Mouse (Mus musculus): ENCODE measurements around the gene Tgif1.

Tgif1 gene

GRCm38 (mm10) chr17:70865060-70865604 is 11.8 kb upstream of the Tgif1 start:
- DNase-seq = no peak

- DNase-seq = no peak
Observed at GRCm38 (mm10) chr17:70864645-70865044, 11.3 kb upstream of the Tgif1 start.

DNA sequence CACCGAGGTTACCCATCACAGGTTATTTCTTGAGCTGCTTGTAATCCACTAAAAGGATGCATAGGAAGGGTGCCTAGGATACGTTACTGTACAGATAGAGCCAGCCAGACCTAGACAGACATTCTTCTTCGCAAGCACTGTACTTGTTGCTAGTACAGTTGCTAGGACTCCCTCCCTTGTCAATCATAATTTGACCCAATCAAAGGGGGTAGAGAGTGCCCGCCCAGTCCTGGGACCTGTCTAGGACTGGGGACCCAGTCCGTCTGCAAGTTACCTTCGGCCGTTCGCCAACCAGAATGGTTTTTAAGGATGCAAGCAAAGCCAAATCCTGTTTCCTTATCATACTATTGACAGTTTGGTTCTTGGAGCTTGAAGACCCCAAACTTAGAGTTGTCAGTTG is 10.8 kb upstream of the Tgif1 start:
- DNase-seq = no peak

DNA sequence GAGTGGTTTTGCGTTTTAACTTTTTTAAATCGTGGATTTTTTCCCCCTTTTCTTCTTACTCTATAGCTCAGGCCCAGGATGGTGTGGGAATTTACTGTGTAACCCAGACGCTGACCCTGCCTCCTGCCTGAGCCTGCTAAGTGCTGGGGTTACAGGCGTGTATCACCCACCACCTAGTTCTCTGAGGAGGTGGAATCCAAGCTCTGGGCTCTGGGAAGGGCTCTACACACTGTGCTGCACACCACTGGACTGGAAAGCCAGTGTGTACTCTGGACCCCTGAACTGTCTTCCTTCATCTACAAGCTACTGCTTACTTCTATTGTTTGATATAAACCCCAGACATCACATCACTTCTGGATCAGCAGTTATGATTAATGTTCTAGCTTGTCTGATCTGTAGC is 5.5 kb upstream of the Tgif1 start:
- no peak for DNase-seq

- peak in 1 of 2 experiments; percentile 44 for DNase-seq
Observed at GRCm38 (mm10) chr17:70856871-70857415, 3.6 kb upstream of the Tgif1 start.

DNA sequence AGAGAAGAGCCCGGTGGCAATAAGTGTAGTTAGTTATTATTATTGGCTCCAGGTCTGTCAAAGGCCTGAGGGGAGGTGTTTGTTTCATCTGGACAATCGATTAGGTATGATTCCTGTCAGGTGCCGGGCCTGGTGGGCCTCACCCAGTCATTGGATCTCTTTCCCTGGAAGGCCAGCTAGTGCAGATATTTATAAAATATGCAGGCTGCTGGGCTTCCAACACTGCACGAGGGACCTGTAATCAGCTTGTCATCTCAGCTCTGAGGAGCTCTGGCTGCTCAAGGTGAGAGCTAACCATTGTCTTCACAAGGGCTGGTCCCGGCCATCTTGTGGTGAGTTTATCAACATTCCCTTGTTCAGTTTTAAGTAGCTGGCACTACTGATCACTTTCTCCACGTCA is 675 bp upstream of the Tgif1 start:
- no peak for DNase-seq

GRCm38 (mm10) chr17:70852686-70853386 is 510 bp downstream of the Tgif1 start:
- DNase-seq = peak; percentile 56 to 63

DNA sequence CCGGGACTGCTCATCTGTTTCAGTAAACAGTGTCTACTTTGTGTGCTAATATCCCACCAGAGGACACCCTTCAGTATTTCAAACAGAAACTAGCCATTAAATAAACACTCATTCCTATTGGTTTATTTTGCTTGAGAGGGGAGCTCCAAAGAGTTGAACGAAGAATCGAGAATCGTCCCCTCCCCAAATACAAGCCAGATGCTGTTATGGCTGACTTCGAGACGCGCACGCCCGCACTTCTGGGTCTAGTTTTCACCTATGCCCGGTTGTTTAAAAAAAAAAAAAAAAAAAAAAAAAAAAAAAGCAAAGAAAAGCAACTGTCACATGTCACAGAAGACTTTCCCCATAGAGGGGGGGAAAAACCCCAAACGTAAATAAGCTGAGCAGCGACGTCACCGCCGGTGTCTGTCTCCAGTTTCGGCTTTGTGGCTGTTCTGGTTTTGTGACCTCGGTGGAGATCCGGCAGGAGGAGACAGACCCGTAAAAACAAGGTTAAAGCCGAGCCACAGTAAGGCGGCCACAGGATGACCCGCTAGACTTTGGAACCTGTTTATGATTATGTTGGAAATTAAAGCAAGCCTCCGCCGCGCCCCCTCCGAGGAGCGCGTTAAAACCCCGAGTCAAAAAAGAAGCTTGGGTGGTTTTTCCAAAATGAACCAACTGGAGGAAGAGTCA is 1.2 kb downstream of the Tgif1 start:
- peak; percentile 19 to 22 for DNase-seq

GRCm38 (mm10) chr17:70850996-70851991 is 2.1 kb downstream of the Tgif1 start:
- peak; percentile 49 to 62 for DNase-seq

GRCm38 (mm10) chr17:70850233-70850995 is 2.9 kb downstream of the Tgif1 start:
- DNase-seq = peak; percentile 36 to 39

DNA sequence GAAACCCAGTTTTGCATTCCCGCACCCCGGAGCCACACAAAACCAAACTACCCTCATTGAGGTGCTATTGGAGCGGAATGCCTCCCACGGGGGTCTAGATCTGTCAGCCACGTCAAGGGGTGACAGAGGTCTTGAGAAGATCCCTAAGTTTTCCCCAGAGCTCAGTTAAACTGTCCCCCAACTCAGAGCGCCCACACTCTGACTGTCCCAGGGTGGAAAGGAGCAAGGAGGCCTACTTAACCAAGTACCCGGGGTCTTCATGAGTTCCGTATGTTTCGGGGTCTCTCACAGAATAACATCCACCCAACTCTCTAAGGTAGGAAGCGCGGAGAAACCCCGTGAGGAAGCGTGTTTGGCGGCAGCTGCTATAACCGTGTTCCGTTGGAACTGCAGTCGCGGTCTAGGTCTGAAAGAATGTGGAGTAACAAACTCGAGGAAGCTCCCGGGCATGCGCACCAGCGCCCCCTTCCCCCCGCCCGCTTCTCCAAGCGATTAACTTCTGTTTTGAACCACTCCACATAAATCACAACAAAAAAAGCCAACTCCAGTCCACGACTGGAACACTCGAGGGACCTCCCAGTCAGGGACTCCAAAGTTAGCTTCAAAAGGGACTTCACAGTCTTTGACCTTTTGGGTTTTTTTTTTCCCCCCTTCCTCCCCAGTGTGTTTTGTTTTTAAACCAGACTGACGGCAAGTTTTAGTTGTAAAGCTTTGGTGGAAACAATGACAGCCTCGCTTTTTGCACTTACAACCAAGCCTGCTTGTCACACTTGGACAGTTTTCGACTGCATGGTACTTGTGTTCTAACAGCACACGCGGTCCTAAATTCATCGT is 3.7 kb downstream of the Tgif1 start:
- peak; percentile 49 to 63 for DNase-seq

DNA sequence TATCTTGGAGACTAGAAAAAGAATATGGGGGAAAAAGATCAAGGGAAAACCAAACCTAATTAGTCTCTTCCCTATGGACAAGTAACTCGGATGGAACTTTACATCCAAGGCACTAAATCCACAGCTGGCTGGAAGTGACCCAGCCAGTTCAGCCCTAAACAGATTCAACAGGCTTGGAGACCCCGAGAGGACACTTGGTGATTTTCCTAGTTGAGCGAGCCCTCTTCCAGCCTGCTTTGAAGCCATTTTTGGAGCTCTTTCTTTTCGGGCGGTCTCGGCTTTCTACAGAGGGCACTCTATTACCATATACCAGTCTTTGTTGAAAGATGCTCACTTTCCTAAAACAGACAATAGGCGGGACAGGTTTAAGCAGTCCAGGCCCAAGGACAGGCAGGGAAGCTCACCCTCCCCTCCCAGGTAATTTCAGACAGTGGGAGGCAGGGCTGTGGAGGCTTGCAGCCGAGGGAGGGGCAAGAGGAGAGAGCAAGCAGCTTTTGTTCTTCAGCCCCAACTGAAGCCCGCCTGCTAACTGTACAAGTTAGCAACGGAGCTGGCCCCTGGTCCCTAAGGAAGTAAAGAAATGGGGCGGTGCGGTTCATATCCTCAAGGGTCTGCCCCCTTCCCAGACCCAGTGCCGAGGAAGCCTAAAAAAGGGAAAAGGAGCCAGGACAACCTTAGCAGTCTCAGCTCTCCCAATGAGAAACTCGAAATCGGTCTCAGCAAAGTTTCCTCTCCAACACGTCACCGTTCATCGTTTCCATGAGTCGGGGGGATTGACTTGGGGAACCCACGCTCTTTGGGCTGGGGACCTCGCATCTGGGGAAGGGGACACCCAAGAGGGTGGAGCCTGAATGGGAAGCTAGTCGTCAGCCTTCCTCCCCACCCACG is 4.6 kb downstream of the Tgif1 start:
- no peak for DNase-seq

DNA sequence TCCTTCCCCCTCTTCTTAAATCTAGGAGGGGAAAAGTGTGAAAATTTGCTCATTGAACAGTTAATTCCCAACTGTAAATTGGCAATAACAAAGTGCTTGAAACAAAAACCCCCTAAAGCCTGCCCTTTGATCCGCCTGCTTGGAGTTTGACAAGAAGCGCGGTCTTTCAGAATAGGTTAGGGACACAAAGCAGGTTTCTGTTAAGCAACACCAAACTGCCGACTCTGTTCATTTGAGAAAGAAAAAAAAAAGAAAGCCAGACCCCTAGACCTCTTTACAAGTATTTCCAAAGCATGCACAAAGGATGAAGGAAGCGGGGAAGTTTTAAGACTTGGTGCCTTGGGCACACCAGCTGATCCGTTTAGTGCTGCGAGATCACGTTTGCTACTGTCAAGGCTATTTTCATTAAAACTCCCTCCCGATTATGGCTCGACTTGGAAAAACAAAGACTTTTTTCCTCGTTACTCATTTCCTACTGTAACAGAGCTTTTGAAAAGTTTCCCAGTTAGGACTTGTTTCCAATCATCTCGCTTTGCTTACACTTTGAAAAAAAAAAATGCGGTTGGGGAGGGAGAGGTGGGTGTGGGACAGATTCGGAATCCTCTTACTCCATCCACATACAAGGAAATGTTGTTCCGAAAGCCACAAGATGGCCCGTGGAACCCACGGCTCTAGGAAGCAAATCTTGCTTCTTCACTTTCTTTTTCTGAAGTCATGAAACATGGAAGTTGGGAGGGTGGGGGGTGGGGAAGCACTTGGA is 5.4 kb downstream of the Tgif1 start:
- DNase-seq = no peak

- peak in 1 of 2 experiments; percentile 47 for DNase-seq
Observed at GRCm38 (mm10) chr17:70847086-70847485, 6.3 kb downstream of the Tgif1 start.

DNA sequence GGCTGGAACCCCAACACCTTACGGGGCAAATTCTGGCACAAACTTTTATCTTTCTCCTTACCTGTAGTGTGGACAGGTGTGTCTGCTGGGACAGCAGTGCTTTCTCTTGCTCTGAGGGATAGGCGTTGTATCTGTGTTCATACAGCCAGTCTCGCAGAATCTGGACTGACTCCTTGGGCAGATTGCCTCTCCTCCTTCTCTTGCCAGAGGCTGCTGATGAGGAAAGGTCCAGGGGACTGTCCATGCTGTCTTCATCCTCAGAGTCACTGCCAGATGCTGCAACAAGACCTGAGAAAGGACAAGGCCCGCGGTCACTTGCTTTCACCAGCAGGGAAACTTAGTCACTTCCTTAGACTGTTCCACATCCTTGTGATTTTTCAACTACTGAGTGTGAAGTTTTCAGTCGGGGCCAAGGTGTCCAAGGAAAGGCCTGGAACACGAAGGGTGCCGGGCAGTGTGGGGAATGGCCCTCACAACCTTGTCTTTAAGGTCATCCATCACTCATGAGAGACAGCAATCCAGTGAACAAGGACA is 7.2 kb downstream of the Tgif1 start:
- DNase-seq = no peak

DNA sequence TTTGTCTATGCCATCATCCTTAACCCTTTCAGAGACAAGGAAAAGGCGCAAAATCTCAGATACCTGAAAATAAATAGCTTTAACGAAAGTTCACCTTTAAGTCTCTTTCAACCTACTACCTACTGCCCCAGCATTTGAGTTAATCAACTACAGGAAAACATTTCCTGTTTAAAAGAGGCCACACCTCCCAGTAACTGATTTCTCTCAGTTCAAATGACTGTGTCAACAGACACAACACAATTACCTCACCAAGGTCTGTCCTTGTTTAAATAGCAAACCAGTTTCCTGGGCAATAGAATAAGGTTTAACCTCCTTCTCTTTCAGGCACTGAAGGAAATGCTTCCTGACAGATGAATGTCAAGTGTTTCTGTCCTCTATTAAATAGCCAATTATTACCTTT is 7.8 kb downstream of the Tgif1 start:
- no peak for DNase-seq

DNA sequence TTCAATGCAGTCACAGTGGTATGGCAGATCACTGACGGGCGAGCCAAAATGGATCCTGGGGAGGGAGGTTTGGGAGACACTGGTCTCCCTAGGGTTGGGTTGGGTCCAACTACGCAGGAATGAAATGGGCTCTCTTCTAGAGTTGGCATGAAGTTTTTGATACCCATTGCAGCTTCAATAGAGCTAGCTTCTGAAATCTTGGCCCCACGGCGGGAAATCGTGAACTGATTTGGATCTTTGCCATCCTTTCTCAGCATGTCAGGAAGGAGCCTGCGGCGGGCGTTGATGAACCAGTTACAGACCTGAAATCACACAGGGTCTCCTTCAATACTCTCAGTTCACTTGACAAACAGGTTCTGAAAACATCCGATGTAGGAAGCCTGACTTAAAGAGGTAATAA is 8.4 kb downstream of the Tgif1 start:
- peak; percentile 65 to 69 for DNase-seq

- DNase-seq = no peak
Observed at GRCm38 (mm10) chr17:70843252-70843651, 10.1 kb downstream of the Tgif1 start.

GRCm38 (mm10) chr17:70838533-70838932 is 14.8 kb downstream of the Tgif1 start:
- DNase-seq = no peak

All from cerebellum, postnatal 25 days (tissue).